Mouse (Mus musculus) thymus, adult 2 months (tissue): ENCODE data around the gene S100a1.

Experiments used
- CTCF ChIP-seq: fragments of 200-500 bp; IDR thresholded peaks from 2 replicates; pipeline ENCODE4 v1.5.1; 2012; ENCODE audit warnings: mild to moderate bottlenecking, control low read depth, low read length, moderate library complexity, borderline replicate concordance; ENCODE audit not compliant: control insufficient read depth, poor library complexity, insufficient read depth; ENCODE audit errors: extremely low read depth
- POLR2A ChIP-seq: fragments of 200-500 bp; IDR thresholded peaks from 2 replicates; pipeline ENCODE4 v1.6.1; 2012; ENCODE audit warnings: mild to moderate bottlenecking, low read length, control low read depth, moderate library complexity; ENCODE audit not compliant: control insufficient read depth, poor library complexity, insufficient read depth; ENCODE audit errors: extremely low read depth

DNA sequence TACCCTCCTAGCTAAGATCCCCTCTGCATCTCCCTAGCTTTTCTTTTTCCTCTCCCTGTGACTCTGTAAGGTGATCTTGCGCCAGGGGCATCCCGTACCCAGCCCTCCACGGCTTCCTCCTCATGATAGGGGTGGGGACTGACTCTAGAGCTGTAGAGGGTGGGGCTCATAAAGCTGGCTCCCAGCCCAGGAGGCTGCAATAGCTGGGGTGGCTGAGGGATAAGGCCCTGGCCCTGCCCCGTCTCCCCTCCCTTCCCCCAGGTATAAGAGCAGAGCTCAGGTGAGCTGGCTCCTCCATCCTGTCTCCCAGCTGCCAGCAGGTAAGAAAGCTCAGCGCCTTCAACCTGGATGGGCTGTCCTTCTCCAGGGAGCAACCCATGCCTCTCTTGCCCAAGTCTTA is 12.4 kb upstream of the S100a1 start, which contains the start of gene S100a14:
- TF ChIP-seq CTCF, result no peak
- no peak for TF ChIP-seq POLR2A
